ENCODE assay signal across 8 mouse cellular contexts in the genomic region with DNA sequence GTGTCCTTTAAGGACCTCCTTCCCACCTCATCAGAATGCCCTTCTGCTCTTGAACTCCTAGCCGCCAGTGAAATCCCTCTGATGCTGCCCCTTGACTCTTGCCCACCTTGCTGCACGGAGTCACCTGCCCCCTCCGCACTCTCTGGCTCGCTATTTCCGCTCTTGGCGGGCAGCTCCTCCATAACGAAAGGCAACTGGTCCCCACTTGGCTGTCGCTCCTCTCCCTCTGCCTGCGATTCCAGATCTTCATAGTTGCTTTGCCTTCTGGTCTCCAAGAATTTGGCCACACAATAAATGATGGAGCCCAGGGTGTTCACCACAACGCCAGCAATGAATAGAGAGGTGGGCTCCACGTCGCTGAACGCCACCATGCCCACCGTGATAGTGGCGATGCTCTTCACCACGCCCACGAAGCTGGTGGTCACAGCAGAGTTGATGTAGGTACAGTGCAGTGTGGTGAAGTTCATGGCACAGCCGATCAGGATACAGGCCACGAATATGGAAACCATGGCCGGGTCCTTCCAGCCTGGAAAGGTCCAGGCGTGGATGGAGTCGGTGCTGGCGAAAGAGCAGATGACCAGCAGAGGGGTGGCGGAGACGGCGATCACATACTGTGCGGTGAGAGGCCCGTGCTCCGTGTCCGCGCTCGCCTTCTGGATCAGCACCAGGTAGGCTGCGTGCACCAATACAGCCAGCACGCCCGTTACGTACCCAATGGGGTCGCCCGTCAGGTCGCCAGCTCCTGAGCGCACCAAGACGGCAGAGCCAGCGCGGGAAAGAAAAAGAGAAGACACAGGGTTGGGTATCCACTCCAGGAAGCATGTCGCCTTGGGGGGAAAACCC. TPM values are rescaled to one million over a fixed set of nuclear protein-coding genes. Genes with fewer than 3 reads are reported as not detected.
DNase-seq lines count a peak whose midpoint lies in the region; ATAC-seq and TF ChIP-seq lines count a peak whose summit lies in the region.

No protein-coding gene starts in this region.

- H3K36me3 ChIP-seq in kidney, adult 2 months (ENCODE audit: control insufficient read depth, insufficient read depth, low read length), result no peaks in the 10 kb centered on the region
- no peaks in the 10 kb centered on the region for H3K36me3 ChIP-seq in forebrain, embryonic 15.5 days
- H3K36me3 ChIP-seq in liver, postnatal 0 days (replicated peaks; ENCODE audit: insufficient read depth, low read length), result no peaks in the 10 kb centered on the region

- H3K4me3 ChIP-seq in kidney, adult 2 months (ENCODE audit: insufficient read depth, low read depth, low read length), result peak overlapping the region; percentile 9; the same call in 1 of the 2 replicates
- H3K4me3 ChIP-seq in brown adipose tissue, adult 24 weeks (ENCODE audit: insufficient read depth, low read depth, low read length), result peak overlapping the region; percentile 37
- peak overlapping the region; percentile 61 for H3K4me3 ChIP-seq in forebrain, embryonic 15.5 days
- H3K4me3 ChIP-seq in liver, postnatal 0 days (ENCODE audit: low read depth, low read length), result peak overlapping the region; percentile 51

- peak overlapping the region; percentile 52; the same call in 1 of the 2 replicates for H3K9ac ChIP-seq in forebrain, embryonic 15.5 days (replicated peaks)
- no peak overlapping the region for H3K9ac ChIP-seq in liver, postnatal 0 days (replicated peaks)

- ATAC-seq in forebrain, embryonic 15.5 days (replicated peaks), result no peak
- no peak for ATAC-seq in liver, postnatal 0 days
- ATAC-seq in monocyte, adult 5-6 weeks (replicated peaks; ENCODE audit: insufficient number of reproducible peaks, low FRiP score, low TSS enrichment, poor library complexity, severe bottlenecking), result no peak

- peaks cover 7% of the 10 kb centered on the region for H3K27me3 ChIP-seq in kidney, adult 2 months (replicated peaks; ENCODE audit: control insufficient read depth, insufficient read depth, low read length)
- H3K27me3 ChIP-seq in forebrain, embryonic 15.5 days, result peaks cover 63% of the 10 kb centered on the region
- peaks cover 49% of the 10 kb centered on the region for H3K27me3 ChIP-seq in liver, postnatal 0 days (ENCODE audit: insufficient read depth, low read length)

- no peak for DNase-seq in kidney, adult 2 months
- no peak for DNase-seq in kidney, postnatal 10 days
- DNase-seq in liver, postnatal 0 days, result no peak
- no peak for DNase-seq in natural killer cell, adult 2 months (ENCODE audit: low spot score in 2 of 2)
- DNase-seq in lung, adult 18-20 months, result no peak

- no peak for TF ChIP-seq POLR2A in kidney, adult 2 months (IDR thresholded peaks at IDR 0.05; ENCODE audit: low read depth, low read length)

- H3K9me3 ChIP-seq in forebrain, embryonic 15.5 days, result no peaks in the 10 kb centered on the region
- no peaks in the 10 kb centered on the region for H3K9me3 ChIP-seq in liver, postnatal 0 days (ENCODE audit: low read length)

- no peak for TF ChIP-seq EP300 in liver, postnatal 0 days (IDR thresholded peaks at IDR 0.05; ENCODE audit: low read depth)

- 17% methylated on average over 44 of the region's 44 CpGs for WGBS in kidney, adult 2 months
- 7% methylated on average over 44 of the region's 44 CpGs for WGBS in forebrain, embryonic 15.5 days
- 5% methylated on average over 44 of the region's 44 CpGs for whole genome bisulfite sequencing in liver, postnatal 0 days (ENCODE audit: insufficient replicate concordance)

- H3K4me1 ChIP-seq in kidney, adult 2 months (ENCODE audit: control insufficient read depth, insufficient read depth, low read length), result peaks cover 4% of the 10 kb centered on the region; the same call in 1 of the 2 replicates
- H3K4me1 ChIP-seq in brown adipose tissue, adult 24 weeks (ENCODE audit: control insufficient read depth, insufficient read depth, insufficient read length, low read length), result peaks cover 13% of the 10 kb centered on the region
- H3K4me1 ChIP-seq in forebrain, embryonic 15.5 days, result peaks cover 32% of the 10 kb centered on the region
- peaks cover 29% of the 10 kb centered on the region for H3K4me1 ChIP-seq in liver, postnatal 0 days (ENCODE audit: insufficient read depth)

- TF ChIP-seq CTCF in kidney, adult 2 months (conservative IDR thresholded peaks at IDR 0.05; ENCODE audit: insufficient read depth, insufficient read length, low read depth, low read length), result no peak
- TF ChIP-seq CTCF in liver, postnatal 0 days (IDR thresholded peaks at IDR 0.05; ENCODE audit: low read depth), result no peak

- H3K27ac ChIP-seq in kidney, adult 2 months (ENCODE audit: insufficient read depth, low read depth, low read length), result no peak overlapping the region
- H3K27ac ChIP-seq in brown adipose tissue, adult 24 weeks (replicated peaks; ENCODE audit: low read depth, low read length), result no peak overlapping the region
- H3K27ac ChIP-seq in forebrain, embryonic 15.5 days (replicated peaks), result no peak overlapping the region
- no peak overlapping the region for H3K27ac ChIP-seq in liver, postnatal 0 days (ENCODE audit: low read depth)

- peak overlapping the region; percentile 100 for H3K4me2 ChIP-seq in forebrain, embryonic 15.5 days (replicated peaks)
- peak overlapping the region; percentile 78 for H3K4me2 ChIP-seq in liver, postnatal 0 days (ENCODE audit: low read depth, low read length)

RNA-seq across cellular contexts. Expression of a gene that starts 2.1 kb away (rescaled TPM):
- 0.08 and 0.20 TPM in 2 replicates for polyA plus RNA-seq in kidney, adult 2 months (2012; rRNA removed)
- not detected in 2 replicates for polyA plus RNA-seq in brown adipose tissue, adult 24 weeks (2012; ENCODE audit: insufficient read depth, insufficient read length, missing spikeins)
- polyA plus RNA-seq in forebrain, embryonic 15.5 days (2015; fragmentation: Nextera tagmentation; extraction: Ambion mirVana), result 1.2 and 1.3 TPM in 2 replicates
- 2.3 and 2.7 TPM in 2 replicates for polyA plus RNA-seq in liver, postnatal 0 days (2015; fragmentation: Nextera tagmentation; extraction: Ambion mirVana)
- 0.87 TPM in 1 of 3 replicates, not detected in the others for total RNA-seq in monocyte, adult 5-6 weeks (2017)

RNA-seq across cellular contexts. Expression of a gene that starts 58.3 kb away (rescaled TPM):
- 87.4 and 90.9 TPM in 2 replicates for polyA plus RNA-seq in kidney, adult 2 months (2012; rRNA removed)
- polyA plus RNA-seq in brown adipose tissue, adult 24 weeks (2012; ENCODE audit: insufficient read depth, insufficient read length, missing spikeins), result 64.0 and 71.4 TPM in 2 replicates
- 26.4 and 27.7 TPM in 2 replicates for polyA plus RNA-seq in forebrain, embryonic 15.5 days (2015; fragmentation: Nextera tagmentation; extraction: Ambion mirVana)
- polyA plus RNA-seq in liver, postnatal 0 days (2015; fragmentation: Nextera tagmentation; extraction: Ambion mirVana), result 51.4 and 58.5 TPM in 2 replicates
- total RNA-seq in monocyte, adult 5-6 weeks (2017), result 19.8 to 34.3 TPM (median 20.9 TPM) in 3 replicates

Comparison
In these comparisons a context has a peak if more than half of its experiments do, and no peak if none do; other contexts are left out.
1. H3K4me3 ChIP-seq: peak in every context shown above with its lines; median percentile 61 in forebrain, embryonic 15.5 days; 51 in liver, postnatal 0 days; 37 in brown adipose tissue, adult 24 weeks; 9 in kidney, adult 2 months.